Mouse (Mus musculus) lung, postnatal 10 days (tissue): ENCODE results near the gene Cc2d2a.

Source experiments
- DNase-seq: peaks from one replicate; pipeline ENCODE4 v3.0.0; 2021

Gene Cc2d2a

DNA sequence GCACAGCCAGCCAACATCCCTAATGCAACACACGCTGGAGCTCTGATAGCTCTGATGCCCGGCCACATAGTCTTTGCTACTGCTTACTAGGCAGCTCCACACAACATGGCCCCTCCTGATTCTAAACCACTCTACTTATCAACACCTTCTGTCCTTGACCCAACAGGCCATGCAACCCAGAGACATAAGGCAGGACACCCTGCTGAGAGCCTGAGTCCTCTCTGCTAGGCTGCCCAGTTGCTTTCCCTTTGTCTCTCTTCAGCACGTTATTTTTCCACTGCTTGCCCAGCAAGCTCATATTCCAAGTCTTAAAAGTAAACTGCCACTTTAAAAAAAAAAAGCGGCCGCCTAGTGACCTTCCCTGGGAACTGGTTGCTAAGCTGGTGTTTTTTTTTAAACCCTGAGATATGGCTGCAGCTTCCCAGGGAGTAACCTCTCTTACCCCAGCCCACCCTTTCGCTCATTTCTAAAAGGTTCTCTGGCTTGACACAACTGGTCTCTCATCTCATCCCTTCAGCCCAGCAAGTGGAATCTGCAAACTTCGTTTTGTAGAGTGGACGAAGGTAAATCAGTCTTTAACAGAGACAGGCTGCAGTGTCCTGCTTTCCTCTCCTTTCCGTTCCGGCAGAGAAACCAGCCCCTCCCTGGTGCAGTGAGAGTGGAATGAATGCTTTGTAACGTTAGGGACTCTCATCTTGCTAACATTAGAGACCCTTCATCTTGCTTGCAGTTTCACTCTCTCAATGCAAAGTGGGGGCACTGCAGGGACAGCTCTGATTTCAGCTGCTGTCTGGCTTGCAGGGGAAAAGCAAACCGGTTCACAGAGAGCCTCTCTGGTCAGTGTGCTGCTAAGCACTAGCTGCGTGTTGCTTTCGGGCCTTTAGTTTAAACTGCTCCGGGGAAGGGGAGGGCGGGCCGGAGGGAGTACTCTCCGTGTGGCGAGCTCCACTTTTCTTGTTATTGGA is at the start of gene Cc2d2a:
Gene Cc2d2a (plus strand): TSS at position 350 of the 965 bp plus-strand sequence.
- peak; percentile 56 for DNase-seq

DNA sequence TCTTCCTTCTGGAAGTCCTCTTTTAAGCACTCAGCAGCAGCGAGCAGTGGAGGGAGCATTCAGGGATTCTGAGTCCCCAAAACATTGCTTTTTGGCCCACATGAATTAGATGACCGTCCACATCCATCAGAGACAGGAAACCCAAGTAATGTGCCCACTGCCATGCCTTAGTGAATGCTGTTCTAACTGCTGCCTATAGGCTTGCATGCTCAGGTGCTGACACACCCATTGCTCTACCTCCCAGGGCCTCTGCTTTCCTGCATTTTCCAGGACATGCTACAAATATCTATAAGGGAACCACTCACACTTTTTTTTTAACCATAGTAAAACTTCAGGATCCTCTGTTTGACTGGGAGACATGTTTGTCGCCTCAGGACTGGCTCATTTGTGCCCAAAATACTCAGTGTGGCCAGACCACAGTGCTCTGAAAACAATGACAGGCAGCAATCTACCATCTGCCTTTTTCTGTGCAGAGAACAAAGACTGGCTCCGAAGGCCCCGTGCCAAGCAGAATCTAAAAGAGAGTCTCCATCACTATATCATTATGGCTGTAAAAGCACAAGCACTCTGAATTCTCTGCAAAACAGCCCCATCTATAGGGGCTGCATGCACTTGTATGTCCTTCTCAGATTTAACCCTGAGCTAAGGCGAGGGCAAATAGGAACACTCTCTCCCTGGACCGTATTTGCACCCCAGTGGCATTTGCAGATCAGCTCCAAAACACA is 40.4 kb upstream of the Cc2d2a start:
- no peak for DNase-seq

DNA sequence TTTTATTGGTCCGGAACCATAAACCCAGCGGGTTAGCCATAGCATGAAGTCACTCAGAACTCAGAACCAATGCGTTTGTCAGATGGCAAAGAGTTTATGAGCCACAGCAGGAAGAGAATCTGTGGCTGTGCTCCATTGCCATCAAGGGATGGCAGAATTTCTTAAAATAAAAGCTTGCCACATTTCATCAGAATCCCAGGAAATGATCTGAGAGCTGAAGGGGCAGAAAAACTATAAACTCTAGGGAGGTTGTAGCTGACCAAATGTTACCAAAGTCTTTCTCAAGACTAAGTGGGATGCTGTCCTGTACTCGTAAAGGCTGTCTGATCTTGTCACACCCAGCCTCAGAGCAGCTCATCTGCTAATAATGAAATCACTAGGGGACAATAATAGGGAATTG is 36.7 kb upstream of the Cc2d2a start:
- no peak for DNase-seq

DNA sequence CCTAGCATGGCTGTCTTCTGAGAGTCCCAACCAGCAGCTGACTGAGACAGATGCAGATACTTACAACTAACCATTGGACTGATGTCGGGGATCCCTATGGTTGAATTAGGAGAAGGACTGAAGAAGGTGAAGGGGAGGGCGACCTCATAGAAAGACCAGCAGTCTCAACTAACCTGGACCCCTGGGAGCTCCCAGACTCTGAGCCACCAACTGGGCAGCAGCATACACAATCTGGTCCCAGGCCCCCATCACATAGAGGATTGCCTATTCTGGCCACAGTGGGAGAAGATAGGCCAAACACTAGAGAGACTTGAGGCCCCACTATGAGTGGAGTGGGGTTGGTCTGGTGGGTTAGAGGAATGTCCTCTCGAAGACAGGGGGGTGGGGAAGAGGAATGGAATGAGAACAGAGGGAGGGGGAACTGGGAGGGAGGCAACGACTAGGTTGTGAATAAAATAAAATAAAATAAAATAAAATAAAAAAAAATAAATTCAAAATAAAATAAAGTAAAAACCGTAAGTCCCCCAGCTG is 28.0 kb upstream of the Cc2d2a start:
- no peak for DNase-seq

DNA sequence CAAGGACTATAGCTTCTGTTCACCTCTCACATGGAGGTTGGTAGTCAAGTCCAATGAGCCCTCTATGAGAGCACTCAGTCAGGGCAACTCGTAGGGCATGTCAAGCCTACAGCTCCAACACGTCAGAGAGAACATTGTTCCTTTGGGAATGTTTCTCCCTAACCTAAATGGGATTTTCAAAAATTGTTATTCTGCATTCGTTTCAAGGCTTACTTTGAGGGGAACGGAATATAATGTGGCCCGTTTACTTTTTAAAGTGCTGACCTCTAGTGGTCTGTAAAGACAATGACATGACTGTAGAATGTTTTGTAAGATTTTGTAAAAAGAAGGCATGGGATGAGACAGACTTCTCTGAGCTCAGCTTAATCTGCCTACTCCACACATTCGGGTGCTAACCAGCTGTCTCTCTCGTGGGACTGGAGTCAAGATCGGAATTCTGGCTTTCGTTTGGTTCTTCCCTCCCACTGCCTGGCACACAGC is 27.5 kb upstream of the Cc2d2a start:
- peak; percentile 48 for DNase-seq

DNA sequence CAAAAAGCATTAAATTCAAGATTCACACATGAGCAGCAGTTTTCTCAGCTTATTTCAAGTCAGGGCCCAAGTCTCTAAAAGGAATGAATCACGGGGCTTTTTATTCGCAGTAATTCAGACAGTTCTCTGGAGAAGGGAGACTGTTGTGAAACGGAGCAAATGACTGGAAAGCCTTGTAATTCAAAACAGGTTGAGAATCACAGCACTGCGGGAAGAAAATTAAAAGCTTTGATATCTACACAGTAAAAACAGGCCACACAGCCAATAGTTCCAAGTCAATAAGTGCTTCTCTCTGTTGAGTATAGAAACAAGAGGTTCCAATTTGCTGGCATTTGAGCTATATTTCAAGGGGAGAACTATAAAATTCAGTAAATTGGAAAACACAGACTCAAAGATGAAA is 17.1 kb upstream of the Cc2d2a start:
- no peak for DNase-seq

DNA sequence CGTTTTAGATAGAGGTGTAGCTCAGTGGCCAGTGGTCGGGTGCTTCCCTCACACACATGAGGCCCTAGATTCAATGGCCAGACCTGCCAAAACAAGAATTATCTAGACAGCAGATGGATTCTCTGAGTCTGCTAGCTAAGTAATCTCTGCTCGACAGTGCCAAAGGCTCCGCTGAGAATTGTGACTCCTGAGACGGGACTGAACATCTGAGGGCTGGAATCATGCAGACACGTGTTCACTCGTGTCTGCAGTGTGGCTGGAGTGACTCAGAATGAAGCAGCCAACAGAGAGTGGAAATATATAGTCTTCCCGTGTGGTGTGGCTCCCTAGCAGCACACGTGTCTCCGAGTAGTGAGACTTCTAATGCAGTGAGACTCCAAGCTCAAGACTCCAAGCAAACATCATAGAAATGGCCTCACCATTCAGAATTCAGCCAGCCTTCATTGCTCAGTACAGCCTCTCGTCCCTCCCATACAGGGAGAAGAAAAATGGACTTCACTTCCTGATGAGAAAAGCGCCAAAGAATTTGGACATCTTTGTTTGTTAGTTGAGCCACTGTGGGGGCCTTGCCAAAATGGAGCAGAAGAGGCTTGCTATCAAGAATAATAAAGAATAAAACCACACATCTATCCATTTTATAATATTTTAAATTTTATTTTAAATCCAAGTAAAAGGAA is 14.9 kb upstream of the Cc2d2a start:
- peak; percentile 29 for DNase-seq

DNA sequence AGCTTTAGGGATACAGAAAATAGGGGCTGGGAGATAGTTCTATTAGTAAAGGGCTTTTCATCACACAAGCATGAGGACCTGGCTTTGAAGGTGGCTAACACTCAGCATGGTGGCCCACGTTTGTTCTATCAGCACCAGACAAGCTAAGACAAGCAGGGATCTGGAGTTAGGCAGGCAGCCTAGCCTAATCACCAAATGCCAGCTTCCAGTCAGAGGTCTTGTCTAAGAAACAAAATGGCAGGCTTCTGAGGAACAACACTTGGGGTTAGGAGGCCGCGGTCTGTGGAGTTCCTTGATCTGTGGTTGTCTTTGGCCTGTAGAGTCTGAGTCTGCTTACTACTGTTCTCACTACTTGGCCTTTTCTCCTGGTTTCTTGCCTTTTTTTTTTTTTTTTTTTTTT is 648 bp upstream of the Cc2d2a start:
- DNase-seq, result no peak

DNA sequence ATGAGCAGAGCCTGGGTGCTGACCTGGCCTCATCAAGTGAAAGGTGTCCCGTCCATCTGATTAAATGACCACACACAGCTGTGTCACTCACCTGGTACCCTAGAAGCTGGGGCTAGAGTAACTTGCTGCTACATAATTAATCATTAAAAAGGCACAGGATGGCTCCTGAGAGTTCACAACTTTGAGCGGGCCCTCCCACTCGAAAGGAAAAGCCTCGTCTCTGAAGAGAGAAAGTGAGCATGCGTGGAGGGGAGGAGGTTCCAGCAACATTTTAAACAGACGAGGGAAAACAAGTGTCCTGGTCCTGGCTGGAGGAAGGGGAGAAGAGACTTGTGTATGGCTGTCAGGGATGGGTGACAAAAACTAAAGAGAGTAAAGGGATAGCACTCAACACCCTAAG is 1.4 kb downstream of the Cc2d2a start:
- peak; percentile 13 for DNase-seq

DNA sequence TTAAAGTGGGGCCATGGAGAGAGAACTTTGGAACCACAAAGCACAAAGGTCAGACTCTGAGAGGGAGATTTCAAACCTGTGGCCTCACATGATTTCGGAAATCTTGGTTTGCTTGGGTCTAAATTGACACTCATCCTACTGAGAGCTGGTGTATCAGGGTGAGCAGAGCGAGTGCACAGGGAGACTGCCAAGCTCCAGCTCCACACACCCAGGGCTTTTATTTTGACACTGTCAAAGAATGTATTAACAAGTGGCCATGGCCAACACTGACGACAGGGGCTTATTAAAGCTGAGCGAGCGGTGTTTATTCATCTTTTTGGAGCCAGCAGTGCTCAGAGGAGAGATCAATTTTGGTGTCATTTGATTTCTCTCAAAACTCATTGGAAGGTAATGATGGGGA is 3.0 kb downstream of the Cc2d2a start:
- DNase-seq, result peak; percentile 69

DNA sequence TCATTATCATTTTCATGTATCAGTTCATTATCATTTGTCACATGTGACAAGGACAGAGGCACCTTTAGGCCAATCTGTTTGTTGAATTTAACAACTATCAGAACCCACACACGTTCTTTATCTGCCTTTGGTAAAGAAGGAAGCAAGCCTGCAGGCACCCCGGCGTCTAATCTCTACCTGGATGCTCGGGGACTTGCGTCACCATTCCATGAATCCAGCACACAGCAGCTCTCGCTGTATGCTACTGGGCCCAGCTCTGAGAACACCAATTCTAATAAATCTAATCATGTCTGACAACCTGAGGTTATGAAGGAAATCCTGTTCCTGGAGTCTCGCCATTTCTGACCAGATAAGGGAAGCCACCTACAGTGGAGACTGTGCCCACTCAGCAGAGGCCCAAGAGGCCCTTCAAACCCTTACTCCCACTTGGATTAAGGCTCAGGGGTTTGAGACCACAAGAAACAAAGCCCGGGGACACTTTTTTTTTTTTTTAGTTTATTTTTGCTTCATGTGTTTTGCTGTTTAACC is 7.0 kb downstream of the Cc2d2a start:
- no peak for DNase-seq

DNA sequence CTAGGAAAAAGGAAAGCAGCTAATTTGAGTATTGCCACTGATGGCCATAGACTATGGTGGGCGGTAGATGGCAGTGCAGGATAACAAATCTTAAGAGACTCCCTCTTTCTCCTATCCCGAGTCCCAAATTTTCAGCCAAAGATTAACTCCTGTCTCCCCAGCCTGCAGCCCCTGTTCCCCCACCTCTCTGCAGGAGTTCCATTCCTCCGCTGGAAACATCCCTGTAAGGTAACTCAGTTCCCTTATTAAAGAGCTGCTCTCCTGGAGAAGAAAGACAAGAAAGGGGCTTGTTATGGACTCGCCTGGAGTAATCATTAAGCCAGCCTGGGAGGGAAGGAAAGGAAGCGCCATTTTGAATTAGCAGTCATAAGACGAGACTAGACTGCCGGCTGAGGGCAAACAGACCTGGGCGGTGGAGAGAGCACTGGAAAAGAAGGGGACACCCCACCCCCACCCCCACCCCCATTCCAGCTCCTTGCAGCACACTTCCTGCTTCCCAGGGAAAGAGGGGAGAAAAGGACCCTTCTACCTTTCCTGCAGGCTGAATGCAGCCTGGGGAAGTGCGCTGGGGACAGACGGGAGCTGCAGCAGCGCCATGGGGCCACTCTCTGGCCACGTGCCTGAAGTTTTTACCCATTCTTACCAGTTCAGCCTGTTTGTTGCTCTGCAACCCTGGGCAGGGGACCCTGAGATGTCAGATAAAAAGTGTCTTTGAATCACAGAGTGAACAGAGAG is 10.2 kb downstream of the Cc2d2a start:
- peak; percentile 90 for DNase-seq

DNA sequence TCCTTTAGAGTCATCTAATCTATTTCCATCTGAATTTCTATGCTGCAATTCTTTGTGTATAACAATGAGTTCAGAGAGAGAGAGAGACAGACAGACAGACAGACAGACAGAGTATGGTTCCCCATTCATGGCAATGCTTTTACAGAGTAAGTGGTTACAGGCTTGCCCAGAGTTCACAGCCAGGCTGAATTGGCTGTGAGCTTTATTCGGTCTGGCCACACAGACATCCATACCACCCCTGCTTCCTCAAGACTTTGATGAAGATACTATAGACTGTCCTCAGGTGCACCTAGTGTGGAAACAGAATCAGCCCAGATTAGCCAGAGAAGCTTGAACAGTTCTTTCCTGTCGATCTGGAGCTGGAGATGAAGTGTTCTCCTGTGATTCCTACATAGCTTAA is 10.9 kb downstream of the Cc2d2a start:
- no peak for DNase-seq

DNA sequence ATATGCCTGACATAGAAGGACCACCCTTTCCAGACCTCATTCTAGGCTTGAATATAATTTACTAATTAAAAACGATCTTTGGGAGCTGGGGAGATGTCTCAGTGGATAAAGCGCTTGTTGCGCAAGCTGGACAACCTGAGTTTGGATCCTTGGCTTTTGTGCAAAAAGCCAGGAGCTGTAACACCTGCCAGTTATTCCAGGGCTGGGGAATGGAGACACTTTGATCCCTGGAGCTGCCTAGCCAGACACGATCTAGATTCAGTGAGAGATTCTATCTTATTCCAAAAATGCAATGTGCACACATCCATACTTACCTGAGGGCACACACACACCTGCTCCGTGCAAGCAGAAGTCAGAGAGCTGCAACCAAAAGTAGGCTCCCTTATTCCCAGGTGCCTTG is 23.3 kb downstream of the Cc2d2a start:
- DNase-seq, result no peak

DNA sequence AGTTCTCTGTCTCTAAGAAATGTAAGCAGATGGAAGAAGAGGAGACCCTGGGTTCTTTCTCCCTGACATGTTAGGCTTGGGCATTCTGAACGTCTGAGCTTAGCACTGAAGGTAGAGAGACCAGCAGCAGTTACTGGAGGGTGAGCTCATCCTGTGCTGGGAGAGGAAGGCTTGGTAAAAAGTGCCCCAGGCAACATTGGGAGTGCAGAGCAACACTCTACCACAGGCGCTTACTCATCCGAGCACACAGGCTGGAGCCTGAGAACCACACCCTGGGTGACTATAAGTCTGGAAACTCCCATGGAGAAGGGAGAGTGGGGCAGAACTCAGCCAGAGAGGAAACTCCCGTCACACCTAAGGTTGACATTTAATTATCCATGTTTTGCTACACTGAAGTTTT is 30.3 kb downstream of the Cc2d2a start:
- DNase-seq, result no peak

DNA sequence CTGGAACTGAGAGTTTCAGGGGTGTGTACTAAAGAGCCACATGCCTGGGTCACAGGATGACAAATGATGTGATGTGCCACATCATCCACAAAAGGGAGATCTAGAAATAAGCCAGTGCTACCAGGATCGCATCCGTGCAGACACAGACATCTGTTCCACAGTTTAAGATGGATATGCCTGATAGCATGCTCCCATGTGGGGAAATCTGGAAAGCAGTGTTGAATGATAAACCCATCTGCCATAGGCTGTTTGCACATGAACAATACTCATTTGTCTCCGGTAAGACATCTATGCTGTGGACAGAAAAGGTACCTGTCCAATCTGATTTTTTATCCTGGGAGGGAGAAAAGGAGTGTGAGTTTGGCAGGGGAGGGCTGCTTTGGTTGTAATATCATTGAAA is 35.0 kb downstream of the Cc2d2a start:
- DNase-seq, result no peak

DNA sequence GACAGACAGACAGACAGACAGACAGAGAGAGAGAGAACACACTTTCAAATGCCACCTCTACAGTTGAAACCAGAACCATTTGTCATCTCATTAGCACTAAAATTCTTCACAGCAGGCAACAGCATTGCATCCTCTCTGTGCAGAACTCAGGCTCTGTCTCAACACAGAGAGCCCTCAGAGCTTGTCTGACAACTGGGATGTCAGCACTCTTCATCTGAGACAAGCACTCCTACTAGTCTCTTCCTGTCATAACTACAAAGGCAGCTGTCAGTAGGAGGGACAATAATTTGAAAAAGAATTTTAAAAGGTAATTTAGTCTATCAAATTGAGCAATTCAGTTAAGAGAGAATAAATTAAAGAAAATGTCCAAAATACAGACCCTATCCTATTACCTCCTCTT is 37.1 kb downstream of the Cc2d2a start:
- DNase-seq, result no peak

DNA sequence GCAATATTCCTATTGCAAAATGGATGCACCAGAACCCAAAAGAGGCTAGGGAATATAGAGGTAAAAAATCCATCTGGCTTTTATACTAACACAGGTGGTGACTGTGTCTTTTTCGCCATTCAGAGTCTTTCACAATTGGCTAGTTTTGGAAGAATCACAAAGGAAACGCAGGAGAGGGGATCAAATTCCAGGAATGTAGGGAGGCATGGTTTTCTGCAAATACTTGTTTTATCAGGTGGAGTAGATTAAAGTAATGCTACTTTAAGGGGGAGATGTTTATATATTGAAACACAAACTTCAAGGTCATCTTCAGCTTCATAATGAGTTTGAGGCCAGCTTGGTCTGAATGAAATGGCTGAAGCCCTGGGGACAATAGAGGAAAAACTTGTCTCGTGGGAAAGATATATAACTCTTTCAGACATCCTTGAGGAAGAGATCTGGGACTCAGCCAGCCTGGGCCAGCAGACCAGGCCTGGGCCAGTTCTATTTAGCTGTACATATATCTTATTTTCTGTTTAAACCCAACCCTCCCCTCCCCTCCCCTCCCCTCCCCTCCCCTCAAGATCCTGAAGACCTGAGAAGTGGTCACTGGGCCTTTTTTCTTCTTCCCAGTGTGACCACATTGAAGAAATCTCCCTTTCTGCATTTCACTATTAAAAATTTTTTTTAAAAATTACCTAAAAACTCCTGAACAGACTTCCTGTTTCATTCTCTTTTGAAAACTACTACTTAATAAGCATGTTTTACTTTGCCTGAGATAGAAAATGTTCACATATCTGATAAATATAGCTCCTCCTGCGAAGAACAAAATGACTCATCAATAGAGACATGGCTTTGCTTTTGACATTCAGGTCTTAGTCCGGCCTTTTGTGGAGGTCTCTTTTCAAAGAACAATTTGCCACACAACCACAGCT is 59.6 kb downstream of the Cc2d2a start:
- no peak for DNase-seq

DNA sequence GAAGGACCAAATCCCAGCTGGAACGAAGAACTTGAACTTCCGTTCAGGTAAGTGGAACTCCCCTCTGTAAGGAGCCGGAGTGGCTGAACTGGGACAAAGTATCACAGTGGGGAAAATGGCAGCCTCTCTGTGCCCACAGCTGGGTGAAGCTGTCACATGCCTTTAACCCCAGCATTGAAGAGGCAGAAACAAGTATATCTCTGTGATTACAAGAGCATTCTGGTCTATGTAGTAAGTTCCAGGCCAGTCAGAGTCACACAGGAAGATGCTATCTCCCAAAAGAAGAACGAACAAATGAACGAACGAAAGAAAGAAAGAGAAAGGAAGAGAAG is 60.3 kb downstream of the Cc2d2a start:
- DNase-seq, result no peak

DNA sequence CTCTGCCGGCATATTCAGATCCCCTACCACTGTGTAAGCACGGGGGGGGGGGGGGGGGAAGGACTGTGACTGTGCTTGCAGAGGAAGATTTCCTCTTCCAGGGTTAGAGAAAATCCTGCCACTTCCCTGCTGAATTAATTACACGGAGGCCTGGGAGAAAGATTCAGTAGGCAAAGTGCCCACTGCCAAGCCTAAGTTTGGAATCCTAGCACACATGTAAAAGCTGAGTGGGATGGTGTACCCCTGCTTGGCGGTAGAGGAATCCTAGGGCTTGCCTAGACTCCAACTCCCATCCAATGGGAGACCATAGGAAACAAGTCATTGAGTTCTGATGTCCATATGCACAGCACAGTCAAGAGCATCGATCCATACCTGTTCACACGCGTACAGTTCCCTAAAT is 61.7 kb downstream of the Cc2d2a start:
- no peak for DNase-seq
